Mouse (Mus musculus): ENCODE results near the gene Polq. TPM values are rescaled to one million over a fixed set of nuclear protein-coding genes. Genes with fewer than 3 reads are reported as not detected.

Gene Polq
- total and polyA plus RNA-seq, 3 experiments, result 19.1 to 27.0 (median 23.6) TPM

GRCm38 (mm10) chr16:37031996-37032395, 20.4 kb downstream of the Polq start:
- Histone ChIP-seq H3K36me3 (replicated peaks in 1 of 2; ENCODE audit: control insufficient read depth in 1 of 2, insufficient read depth in 1 of 2, low read length in 1 of 2) (peaks cover 45 to 75% of the 10 kb centered on the region in 2 experiments), H3K9me3 (replicated peaks; ENCODE audit: low read length) (no peaks in the 10 kb centered on the region), H3K79me2 (replicated peaks; ENCODE audit: control insufficient read depth, extremely low read depth, insufficient read depth, poor library complexity, severe bottlenecking) (no peaks in the 10 kb centered on the region), H3K4me2 (ENCODE audit: insufficient read depth, low read depth, poor library complexity, severe bottlenecking) (no peak overlapping the region), H3K4me1 (ENCODE audit: control insufficient read depth in 1 of 2, insufficient read depth in 2 of 2) (no peaks in the 10 kb centered on the region), H3K9ac (ENCODE audit: insufficient read depth, low read depth) (no peak overlapping the region), H3K27me3 (replicated peaks) (no peaks in the 10 kb centered on the region), H3K27ac (ENCODE audit: insufficient read depth, low read depth) (no peak overlapping the region), H3K4me3 (replicated peaks in 1 of 3; ENCODE audit: low read depth in 2 of 3, low read length in 2 of 3, poor library complexity in 1 of 3) (no peak overlapping the region)
- dilution Hi-C loops (cut with MboI; ENCODE audit: extremely low pct_ligation_motif_present, extremely low pct_unique_long_range_greater_than_20kb, low sequenced_read_pairs), result no loop called here
- TF ChIP-seq USF2 (conservative IDR thresholded peaks at IDR 0.05; ENCODE audit: low read depth, low read length) (no peak), NRF1 (IDR thresholded peaks at IDR 0.05; ENCODE audit: low read depth, low read length) (no peak)
- no peak for DNase-seq (ENCODE audit: extremely low read depth)
- in situ Hi-C loops (cut with MboI; ENCODE audit: low pct_ligation_motif_present, low pct_unique_long_range_greater_than_20kb, low sequenced_read_pairs), result no loop called here

- H3K9ac ChIP-seq (ENCODE audit: insufficient read depth, low read depth), result no peak overlapping the region
- no peaks in the 10 kb centered on the region for H3K4me1 ChIP-seq (ENCODE audit: control insufficient read depth in 1 of 2, insufficient read depth in 2 of 2)
- H3K4me2 ChIP-seq (ENCODE audit: insufficient read depth, low read depth, poor library complexity, severe bottlenecking), result no peak overlapping the region
- H3K9me3 ChIP-seq (replicated peaks; ENCODE audit: low read length), result no peaks in the 10 kb centered on the region
- in situ Hi-C loops (cut with MboI; ENCODE audit: low pct_ligation_motif_present, low pct_unique_long_range_greater_than_20kb, low sequenced_read_pairs) (no loop called here), dilution Hi-C loops (cut with MboI; ENCODE audit: extremely low pct_ligation_motif_present, extremely low pct_unique_long_range_greater_than_20kb, low sequenced_read_pairs) (no loop called here)
- TF ChIP-seq USF1 (IDR thresholded peaks at IDR 0.05; ENCODE audit: low read depth, low read length) (no peak), ETS1 (conservative IDR thresholded peaks at IDR 0.05; ENCODE audit: low read depth, low read length) (no peak), CTCF (conservative IDR thresholded peaks at IDR 0.05 in 1 of 2, IDR thresholded peaks at IDR 0.05 in 1 of 2; ENCODE audit: low read depth in 2 of 2, low read length in 2 of 2) (no peak), IRF4 (IDR thresholded peaks at IDR 0.05; ENCODE audit: low read depth, low read length) (no peak), MAZ (IDR thresholded peaks at IDR 0.05; ENCODE audit: low read depth, low read length) (no peak), NELFE (IDR thresholded peaks at IDR 0.05; ENCODE audit: low read depth, low read length) (no peak), ZMIZ1 (IDR thresholded peaks at IDR 0.05; ENCODE audit: low read depth, low read length) (no peak), RAD21 (IDR thresholded peaks at IDR 0.05; ENCODE audit: low read depth, low read length) (no peak), NRF1 (IDR thresholded peaks at IDR 0.05; ENCODE audit: low read depth, low read length) (no peak), EP300 (IDR thresholded peaks at IDR 0.05; ENCODE audit: low read length) (no peak), ZKSCAN1 (IDR thresholded peaks at IDR 0.05; ENCODE audit: borderline replicate concordance, low read depth, low read length) (no peak), POLR2A (IDR thresholded peaks at IDR 0.05; ENCODE audit: low read depth, low read length) (no peak), CHD2 (IDR thresholded peaks at IDR 0.05; ENCODE audit: low read length) (no peak), MAFK (IDR thresholded peaks at IDR 0.05; ENCODE audit: insufficient replicate concordance, low read length) (no peak), ZNF384 (IDR thresholded peaks at IDR 0.05; ENCODE audit: low read depth, low read length) (no peak), SMC3 (IDR thresholded peaks at IDR 0.05; ENCODE audit: low read depth, low read length) (no peak), PAX5 (IDR thresholded peaks at IDR 0.05; ENCODE audit: low read length) (no peak), RCOR1 (conservative IDR thresholded peaks at IDR 0.05; ENCODE audit: low read depth, low read length) (no peak), MEF2A (IDR thresholded peaks at IDR 0.05; ENCODE audit: borderline replicate concordance, low read depth, low read length) (no peak)
- H3K36me3 ChIP-seq (replicated peaks in 1 of 2; ENCODE audit: control insufficient read depth in 1 of 2, insufficient read depth in 1 of 2, low read length in 1 of 2), result peaks cover 41 to 70% of the 10 kb centered on the region in 2 experiments
- no peaks in the 10 kb centered on the region for H3K27me3 ChIP-seq (replicated peaks)
- no peak overlapping the region for H3K4me3 ChIP-seq (replicated peaks in 1 of 3; ENCODE audit: low read depth in 2 of 3, low read length in 2 of 3, poor library complexity in 1 of 3)
- H3K79me2 ChIP-seq (replicated peaks; ENCODE audit: control insufficient read depth, extremely low read depth, insufficient read depth, poor library complexity, severe bottlenecking), result no peaks in the 10 kb centered on the region
- DNase-seq (ENCODE audit: extremely low read depth), result no peak
- H3K27ac ChIP-seq (ENCODE audit: insufficient read depth, low read depth), result no peak overlapping the region
Observed at GRCm38 (mm10) chr16:37034751-37035150, 23.2 kb downstream of the Polq start.

All from CH12.LX (cell line).